Mouse (Mus musculus) heart, postnatal 0 days (tissue): Measurements from ENCODE around the gene Srgap1.

Source experiments
- CTCF ChIP-seq: IDR thresholded peaks from 2 replicates; pipeline ENCODE4 v1.5.1; 2016; ENCODE audit warnings: antibody characterized with exemption, control low read depth, low read depth
- EP300 ChIP-seq: IDR thresholded peaks from 2 replicates; pipeline ENCODE4 v1.6.1; 2016; ENCODE audit warnings: antibody characterized with exemption, low read depth

DNA sequence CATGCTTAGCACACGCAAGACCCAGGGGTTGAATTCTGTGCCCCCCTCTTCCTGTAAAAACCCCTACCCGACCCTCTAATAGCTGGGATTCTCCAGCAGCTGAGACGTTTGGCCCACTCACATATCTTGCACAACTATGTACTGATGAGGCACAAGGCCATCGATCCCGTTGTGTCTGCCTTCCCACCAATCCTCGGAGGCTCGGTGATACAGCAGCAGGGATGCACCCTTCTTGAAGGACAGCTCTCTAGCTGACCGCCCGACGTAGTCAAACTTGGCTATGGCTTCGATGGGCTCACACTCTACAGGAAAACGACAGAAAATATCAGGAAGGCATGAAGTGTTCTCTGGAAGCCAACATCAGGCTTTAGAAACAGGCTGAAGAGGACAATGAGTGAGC is 252.6 kb downstream of the Srgap1 start:
- no peak for TF ChIP-seq CTCF
- no peak for TF ChIP-seq EP300
